Mouse (Mus musculus) kidney, postnatal 14 days (tissue): Measurements from ENCODE around the gene Soga1.

Experiments used
- DNase-seq: peaks from one replicate; pipeline ENCODE4 v3.0.0; 2022; ENCODE audit warnings: mixed read lengths

Gene Soga1

DNA sequence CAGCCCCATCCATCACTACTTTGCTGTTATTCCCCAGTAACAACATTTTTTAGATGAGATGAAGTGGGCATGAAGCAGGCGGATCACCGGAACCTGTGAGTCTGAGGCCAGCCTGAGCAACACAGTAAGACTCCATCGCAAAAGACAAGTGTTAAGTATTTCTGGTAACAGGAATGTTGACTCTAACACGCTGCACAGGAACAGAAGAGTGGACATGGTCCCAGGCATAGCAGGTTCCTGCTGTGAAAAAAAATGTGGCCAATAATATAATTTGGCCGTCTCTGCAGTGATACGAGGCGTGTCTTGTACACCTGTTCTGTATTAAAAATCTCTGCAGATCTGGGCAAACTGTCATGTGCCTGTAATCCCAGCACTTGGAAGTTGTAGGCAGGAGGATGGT lies 43.7 kb downstream of the Soga1 start:
- DNase-seq, result no peak

DNA sequence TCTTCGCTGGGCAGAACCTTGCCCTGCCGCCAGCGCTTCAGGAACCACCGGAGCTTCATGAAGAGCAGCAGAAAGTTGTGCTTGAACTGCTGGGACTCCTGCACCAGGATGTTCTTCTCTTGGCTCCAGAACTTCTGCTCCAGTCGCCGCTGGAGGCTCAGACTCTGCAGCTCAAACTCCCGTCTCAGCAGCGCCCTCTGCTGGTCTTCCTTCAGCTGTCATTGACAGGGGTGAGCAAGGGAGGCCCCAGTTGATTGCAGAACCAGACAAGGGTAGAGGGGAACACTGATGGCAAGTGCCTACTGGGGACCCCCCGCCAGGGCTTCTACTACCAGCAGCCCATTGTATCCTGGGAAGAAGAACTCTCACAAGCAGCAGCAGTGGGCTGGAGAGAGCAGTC lies 48.2 kb downstream of the Soga1 start:
- peak; percentile 87 for DNase-seq

DNA sequence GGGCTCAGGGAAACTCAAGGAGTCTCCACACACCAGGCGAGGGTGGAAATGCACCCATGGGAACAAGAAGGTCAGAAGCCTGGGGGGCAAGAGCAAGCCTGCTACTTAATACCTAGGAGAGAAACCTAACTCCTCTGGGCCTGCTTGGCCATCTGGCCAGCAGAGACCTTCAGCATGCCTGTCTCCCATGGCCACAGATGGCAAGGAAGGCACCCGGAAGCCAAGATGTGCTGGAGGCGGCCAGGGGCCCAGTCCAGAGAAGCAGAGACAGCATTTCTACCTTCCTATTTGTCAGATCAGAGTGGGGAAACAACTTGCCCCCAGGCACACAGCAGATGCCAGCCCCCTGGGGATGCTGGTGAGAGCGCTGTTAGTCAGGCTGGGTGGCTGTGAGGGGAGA lies 50.8 kb downstream of the Soga1 start:
- no peak for DNase-seq

DNA sequence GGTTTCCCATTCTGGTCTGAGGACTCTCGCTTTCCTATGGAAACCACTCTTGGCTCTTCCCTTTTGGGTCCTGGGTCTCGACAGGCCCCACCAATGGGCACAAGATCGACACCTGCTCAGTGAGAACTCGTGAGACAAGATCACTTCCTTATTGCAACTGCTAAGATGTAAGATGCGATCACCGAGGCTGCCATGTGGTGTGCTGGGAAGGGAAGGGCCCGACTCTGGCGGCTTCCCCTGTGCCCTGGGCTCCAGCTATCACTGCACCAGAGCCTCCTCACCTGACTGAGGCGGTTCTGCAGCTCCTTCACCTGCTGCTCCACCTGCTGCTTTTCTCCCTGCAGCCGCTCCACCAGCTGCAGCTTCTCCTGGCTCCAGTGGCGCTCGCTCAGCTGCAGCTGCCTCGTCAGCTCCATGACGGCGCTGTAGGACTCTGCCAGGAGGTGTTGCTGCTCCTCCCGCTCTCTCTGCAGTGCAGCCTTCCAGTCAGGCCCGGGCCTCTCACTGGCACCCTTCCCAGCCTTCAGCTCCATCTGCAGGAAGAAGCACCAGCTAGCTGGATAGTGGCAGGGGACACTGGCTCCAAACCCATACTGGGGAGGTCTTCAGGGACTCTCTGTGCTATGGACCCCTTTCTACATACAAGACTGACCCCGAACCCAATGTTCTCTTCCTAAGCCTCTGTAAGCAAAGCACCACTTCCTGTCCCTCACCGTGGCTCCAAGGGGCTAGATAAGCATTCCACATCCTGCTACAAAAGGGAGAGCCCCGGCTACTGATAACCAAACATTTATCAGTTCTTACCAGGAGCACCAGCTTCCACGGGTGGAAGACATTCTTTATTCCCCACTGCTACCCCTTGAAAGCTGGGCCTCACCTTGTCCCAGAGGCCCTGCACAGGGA lies 51.7 kb downstream of the Soga1 start:
- DNase-seq, result no peak

DNA sequence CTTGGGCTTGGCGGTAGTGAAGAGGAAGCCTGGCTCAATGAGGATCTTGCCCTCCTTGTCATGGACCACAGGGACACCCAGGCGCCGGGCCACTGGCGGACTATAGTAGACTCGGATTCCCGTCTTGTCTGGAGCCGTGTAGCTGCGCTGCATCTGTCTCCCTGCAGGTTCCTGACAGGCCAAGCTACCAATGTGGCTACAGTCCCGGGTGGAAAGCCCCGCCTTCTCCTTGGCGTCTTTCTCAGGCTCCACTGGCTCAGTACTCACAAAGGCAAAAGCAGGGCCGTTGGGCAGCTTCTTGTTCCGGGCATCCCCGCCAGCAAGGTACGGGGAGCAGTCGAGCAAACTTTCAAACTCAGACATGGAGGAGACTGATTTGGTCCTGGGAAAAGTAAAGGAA lies 57.9 kb downstream of the Soga1 start:
- no peak for DNase-seq

DNA sequence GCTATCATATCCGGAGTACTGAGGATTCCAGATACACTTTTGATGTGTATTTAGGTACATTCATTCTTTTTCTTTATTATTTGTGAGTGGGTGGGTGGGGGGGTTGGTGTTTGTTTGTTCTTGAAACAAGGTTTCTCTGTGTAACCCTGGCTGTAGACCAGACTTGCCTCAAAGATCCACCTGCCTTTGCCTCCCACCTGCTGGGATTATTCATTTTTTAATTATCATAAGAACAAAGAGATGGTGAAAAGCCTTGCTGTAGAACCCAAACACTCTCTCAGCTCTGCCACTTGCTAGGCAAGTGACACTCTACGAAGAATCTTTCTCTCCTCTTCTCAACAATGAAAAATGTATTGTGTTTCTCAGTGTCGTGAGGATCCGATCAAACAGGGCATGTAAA lies 59.8 kb downstream of the Soga1 start:
- DNase-seq, result no peak

DNA sequence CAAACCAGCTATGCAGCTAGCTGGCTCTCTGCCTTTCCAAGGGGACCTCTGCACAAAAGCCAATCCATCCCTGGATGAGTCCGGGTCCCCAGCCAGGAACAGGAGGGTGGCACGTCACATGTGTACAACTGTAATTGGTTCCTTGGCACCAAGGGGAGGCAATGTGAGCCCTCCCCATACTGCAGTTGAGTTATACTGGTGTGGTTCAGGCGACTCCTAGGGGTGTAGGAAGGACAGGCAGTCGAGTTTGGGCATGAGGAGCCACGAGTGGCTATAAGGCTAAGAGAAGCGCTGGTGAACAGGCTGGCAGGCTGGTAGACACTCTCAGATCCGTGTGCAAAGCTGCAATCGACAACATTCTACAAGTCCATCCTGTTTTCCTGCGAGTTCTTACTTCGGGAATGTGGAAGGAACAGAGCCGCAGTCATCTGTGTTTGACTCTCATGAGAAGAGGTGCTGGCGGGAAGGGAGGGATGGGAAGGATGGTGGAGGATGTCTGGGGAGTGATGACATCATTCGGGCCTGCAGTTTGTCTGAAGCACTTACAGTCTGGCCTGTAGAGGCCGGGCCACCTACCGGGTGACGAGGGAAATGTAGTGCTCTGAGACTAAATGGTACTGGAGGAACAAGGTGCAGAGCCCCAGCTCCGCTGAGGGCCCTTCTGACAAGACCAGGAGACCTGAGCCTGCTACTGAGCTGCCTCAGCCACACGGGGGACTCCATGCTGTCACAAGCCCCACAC lies 62.4 kb downstream of the Soga1 start:
- DNase-seq, result no peak

DNA sequence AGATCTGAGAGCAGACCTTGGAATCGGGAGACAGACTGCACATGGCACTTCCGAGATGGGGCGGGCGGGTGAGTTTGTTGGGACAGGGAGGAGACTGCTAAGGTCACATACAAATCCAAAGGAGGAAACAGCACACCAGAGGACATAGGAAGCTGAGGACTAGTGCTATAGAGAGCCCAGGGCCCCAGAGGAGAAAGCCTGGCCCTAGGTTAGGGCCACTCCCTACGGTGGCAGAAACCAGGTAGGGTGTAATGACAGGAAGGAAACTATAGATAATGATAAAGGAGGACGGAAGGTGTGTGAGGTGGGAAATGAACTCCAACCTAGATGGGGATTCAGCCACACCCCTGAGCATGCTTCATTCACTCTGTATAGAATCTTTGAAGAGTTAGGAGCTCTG lies 66.7 kb downstream of the Soga1 start:
- DNase-seq, result no peak

DNA sequence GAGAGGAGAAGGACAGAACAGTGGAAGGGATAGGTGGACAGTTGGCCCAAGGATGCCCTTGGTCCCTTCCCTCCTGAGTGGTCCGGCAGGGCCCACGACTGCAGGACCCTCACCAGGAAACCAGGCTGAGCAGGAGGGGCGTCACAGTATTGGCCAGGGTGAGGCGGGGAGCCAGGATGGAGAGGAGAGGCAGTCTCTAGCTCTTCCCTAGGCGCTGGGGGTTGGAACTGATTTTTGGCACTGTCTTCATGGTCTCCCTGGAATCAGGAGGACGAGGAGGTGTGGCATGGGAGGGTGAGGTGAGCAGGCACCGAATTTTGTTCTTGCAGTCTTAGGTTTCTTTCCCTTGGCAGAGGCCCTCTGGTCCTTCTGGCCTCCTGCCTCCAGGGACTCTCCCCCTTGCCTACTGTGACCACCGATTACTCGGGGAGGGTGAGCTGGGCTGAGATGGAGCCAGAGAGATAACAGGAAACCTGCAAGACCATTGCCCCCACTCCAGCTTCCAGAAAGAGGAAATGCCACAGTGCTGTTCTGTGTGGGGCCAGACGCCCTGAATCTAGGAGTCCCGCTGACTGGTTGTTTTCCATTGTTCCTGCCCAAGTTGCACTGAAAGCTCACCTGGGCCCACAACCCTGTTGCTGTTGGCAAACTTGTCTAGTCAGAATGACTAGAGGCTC lies 68.3 kb downstream of the Soga1 start:
- no peak for DNase-seq

DNA sequence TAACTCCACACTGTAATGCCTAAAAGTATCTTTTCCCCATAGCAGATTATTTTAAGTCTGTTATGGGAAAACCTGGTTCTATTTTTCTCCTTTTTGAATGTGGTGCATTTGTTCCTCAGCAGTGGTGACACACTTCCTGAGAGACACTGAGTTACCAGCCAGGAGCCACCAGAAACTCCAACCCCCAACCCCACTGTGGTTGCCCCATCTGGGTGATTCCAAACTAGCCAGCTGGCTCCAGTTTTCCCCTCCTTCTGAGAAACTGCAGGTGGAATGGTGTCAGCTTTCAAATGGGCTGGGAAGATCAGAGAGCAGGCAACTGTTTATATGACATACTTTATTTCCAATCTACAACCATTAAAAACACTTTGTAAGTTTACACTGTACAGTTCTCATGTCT lies 68.9 kb downstream of the Soga1 start:
- no peak for DNase-seq

DNA sequence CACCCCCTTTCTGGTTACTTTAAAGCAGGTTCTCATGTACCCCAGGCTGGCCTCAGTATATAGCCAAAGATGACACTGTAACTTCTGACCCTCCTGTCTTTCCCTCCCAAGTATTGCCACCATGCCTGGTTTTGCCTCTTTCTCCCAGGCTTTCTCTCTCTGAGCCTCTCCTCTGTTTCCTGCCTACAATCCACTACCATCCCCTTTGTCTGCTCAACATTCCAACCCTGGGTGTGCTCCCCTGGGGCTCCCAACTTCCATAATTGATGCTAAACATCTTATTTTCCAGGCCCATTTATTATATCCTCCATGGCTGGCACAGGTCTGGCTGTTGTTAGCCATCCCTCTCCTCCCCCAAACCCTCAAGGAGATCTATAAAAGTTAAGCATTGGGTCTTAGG lies 70.5 kb downstream of the Soga1 start:
- DNase-seq, result no peak

DNA sequence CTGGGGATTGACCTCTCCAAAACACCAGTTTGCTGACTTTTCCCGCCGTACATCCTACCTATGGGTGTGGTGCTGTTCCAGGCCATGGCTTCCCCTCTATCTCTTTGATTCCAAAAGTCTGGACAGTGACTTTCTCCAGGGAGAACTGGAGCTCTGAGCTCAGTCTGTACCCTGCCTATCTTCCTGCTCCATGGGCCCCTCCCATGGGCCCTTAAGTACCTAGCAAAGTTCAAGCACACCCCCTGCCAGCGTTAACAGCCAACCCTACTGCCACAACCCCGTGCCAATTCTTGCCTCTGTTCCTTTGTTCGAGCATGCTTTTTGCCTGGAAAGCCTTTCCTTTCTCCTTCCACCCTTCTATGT lies 71.8 kb downstream of the Soga1 start:
- DNase-seq, result no peak

DNA sequence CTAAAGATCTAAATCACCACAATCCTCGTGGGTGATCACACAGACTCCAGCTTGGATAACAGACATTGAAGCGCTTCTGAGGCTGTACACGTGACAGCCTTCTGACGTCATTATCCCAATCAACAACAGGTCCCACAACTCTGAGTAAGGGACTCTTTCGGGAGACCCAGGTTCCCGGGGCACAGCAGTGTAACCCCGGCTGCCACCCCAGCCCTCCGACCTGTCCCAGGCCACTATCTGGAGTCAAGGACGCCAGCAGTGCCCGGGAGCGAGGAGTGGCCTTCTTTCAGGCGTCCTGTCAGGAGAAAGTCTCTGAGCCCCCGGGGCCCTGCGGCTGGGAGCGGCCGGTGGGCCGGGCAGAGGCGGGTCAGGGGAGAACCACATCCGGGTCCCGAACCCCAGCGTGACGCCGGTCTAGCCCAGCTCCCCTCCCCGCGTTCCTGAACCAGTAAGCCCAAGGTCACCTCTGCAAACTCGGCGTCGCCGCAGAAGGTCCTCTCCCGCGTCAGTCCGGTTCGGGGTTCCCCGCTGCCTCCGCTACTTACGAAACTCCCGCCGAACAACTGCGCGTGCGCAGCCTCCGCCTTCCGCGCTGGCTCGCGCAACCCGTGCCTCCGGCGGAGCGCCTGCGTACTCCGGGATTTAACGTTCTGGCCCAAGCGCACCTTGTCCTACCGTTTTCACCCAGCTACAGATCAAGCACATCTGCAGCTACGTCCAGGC lies 72.4 kb downstream of the Soga1 start, which contains the start of gene Dsn1:
Gene Dsn1, minus strand, starts transcription at position 644 of the 723 bp plus-strand sequence.
- peak; percentile 92 for DNase-seq

DNA sequence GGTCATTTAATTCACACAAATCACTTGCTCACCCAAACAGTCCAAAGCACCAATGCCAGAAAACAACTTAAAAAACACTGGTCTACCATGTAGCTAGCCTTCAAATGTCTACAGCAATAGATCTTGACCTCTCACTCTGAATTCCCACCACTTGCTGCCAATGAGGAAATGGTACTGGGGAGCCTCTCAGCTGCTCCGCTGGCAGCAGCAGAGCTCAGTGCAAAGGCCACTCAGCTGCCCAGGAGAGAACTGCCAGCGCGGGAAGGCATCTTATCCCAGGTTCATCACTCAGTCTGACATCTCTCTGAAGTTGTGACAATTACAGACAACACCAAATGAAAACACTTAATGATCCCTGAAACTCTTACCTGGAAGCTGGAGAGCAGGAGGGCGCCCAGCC lies 76.7 kb downstream of the Soga1 start:
- DNase-seq, result peak; percentile 38

DNA sequence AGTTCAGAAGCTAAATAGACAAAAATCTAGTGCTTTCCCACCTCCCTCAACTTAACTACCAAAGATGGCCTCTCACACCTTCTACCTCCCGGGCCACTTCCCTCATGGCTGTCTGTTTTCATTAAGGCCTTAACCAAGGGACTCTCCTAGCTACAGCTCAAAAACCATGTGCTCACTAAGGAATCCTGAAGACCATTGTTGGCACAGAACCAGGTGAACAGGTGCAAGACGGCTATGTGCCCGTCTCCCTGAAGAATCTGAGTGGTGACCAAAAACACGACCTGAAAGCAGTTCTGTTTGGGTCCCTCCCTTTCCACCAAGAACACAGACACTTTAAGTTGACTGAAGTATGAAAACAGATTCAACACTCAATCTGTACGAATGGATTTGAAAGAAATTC lies 80.8 kb downstream of the Soga1 start:
- DNase-seq, result no peak

DNA sequence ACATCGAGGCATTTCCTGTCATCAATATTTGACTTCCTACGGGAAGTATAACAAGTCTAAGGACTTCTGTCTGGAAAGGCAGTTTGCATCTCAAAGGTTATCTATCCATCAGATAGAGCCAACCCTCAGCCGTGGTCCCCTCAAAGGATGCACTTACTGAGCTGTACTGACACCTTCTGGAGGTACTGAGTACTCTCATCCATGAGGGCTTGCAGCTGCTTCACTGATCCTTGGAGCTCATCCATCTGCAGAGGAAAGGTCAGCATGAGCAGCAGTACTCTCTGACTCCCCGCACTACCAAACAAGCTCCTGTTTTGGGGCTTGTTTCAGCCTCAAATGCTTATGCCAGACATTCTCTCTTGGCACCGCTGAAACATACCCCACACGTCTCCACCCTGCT lies 82.5 kb downstream of the Soga1 start:
- peak; percentile 77 for DNase-seq

DNA sequence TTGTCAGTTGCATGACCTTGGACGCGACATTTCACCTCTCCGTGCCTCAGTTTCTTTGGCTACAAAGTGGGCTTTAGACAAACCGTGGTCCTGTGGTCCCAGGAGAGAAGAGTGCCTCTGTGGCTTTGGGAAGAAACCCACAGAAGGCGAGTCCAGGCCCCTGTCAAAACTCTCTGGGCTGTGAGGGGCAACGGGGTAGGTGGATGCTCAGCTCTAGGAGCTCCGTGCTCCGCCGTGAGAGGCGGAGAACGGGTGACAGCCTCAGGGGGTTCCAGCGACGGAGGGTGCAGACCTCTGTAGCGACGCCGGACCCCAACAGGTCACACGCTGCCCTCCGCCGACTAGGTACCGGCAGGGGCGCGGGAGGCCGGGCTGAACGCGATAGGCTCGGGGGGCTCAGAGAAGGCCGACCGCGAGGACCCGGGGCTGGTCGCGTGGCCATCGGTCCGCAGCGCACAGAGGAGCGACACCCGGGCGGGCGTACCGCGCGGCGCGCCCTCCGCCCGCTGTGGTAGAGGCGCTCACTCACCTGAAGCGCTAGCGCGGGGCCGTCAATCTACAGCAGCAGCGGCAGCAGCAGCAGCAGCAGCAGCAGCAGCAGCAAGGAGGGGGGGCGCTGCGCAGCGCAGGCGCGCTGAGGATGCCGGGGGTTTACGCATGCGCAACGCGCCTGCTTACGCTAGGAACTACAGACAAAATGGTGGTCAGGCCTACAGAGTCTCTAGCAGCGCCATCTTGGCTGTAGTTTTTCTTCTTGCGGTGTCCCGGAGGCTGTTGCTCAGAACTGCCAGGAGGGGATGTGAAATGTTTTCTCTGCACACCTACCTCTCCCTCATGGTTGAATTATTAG lies 87.4 kb downstream of the Soga1 start, which contains the start of gene Ndrg3:
Gene Ndrg3, minus strand, starts transcription at position 587 of the 850 bp plus-strand sequence.
- DNase-seq, result peak; percentile 99

DNA sequence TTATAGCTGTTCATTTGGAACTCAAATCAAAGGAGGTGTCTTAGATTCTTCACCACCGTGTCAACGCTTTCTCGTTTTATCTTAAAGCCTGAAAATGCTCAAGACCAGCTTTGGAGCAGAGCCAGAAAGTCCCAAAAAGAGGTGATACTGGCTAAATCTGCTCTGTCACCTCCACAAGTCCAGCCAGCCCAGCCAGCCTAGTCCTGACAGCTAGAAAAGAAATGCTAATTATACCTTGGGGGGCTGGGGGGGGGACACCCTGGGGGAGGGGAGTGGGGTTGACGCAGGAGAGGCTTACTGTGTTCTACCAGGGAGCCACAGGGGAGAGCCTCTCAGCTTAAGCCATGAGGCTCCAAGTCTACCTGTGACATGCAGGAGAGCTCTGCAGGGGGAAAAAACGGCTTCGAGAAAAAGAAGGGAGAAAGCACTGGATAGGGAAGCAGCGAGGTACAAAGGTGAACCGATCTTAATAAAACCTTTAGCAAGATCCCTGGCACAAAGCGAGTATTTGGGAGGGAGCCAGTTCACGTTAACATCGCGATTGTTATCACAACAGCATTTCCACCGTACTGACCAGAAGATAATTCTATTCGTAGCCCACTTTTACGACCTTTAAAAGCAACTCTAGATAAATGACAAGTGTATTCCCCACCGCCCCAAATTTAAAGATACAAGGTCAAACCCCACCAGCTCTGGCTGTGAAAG lies 88.2 kb downstream of the Soga1 start:
- DNase-seq, result peak; percentile 41

DNA sequence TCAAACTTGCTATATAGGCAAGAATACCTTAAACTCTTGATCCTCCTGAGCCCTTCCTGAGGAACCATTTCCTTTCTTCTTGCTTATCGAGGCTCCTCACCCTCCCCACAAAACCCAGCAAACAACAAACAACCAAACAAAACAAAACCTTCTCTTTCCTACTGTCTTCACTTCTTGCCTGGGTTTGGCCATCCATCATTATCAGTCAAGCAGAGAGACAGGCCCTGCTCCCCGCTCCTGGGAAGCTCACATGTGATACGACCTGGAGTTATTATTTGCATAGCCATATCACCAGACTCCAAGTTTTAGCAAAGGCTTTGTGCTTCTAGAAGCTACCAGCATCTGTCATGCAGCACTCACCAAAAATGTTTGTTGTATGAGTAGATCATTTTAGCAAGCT lies 91.7 kb downstream of the Soga1 start:
- no peak for DNase-seq

DNA sequence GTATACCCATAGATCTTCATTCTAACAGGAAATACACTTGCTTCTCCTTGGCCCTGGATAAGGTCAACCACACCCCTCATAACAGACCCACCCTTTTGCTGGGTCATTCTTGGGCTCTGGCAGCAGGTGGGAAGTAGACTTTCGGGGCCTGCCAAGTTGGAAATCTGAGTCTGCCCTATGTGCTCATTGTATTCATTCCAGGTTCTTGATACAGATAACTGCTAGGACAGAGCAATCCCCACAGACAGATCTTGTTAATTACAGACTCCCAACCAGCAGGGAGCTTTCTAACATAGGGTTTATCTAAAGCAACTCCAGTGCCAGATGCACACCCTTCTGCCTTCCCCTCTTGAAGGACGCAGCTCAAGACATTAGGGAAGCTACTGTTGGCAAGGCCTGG lies 96.2 kb downstream of the Soga1 start:
- no peak for DNase-seq

DNA sequence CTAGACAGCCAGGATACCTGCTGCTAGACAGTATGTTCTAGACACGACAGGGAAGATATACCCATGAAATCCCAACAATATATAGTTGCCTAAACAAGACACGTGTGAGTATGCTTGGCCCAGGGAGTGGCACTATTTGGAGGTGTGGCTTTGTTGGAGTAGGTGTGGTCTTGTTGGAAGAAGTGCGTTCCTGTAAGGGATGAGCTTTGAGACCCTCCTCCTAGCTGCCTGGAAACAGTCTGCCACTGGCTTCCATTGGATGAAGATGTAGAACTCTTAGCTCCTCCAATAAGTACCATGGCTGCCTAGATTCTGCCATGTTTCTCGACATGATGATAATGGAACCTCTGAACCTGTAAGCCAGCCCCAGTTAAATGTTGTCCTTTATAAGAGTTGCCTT lies 97.8 kb downstream of the Soga1 start:
- DNase-seq, result no peak
